Mouse (Mus musculus) MEL (cell line): ENCODE measurements at regions not wholly inside any gene's neighbourhood (a gene's known extent, or its start where the extent isn't known, plus 50 kb on each side); places are given as distances from the start of the nearest gene placed in this dataset.

Source experiments
- CHD2 ChIP-seq: IDR thresholded peaks from 2 replicates; pipeline ENCODE4 v1.6.1; 2011; ENCODE audit warnings: low read length, improper control_type of control experiment
- CTCF ChIP-seq, 3 experiments: IDR thresholded peaks in 2 of 3; conservative IDR thresholded peaks in 1 of 3; 2 replicates each; pipeline ENCODE4 v1.5.1; 2011 to 2012; ENCODE audit warnings: low read length in 3 of 3, low read depth in 2 of 3, mild to moderate bottlenecking in 2 of 3, improper control_type of control experiment in 1 of 3, inconsistent platforms in 1 of 3, mixed read lengths in 1 of 3, moderate library complexity in 1 of 3; ENCODE audit not compliant: control insufficient read depth in 1 of 3, insufficient read depth in 1 of 3, poor library complexity in 1 of 3, severe bottlenecking in 1 of 3
- EP300 ChIP-seq, 2 experiments: IDR thresholded peaks; 2 replicates each; pipeline ENCODE4 v1.6.1; 2011; ENCODE audit warnings: improper control_type of control experiment in 2 of 2, low read length in 2 of 2, low read depth in 1 of 2, mild to moderate bottlenecking in 1 of 2
- MAZ ChIP-seq: IDR thresholded peaks from 2 replicates; pipeline ENCODE4 v1.6.1; 2012; ENCODE audit warnings: low read depth, mild to moderate bottlenecking, inconsistent platforms, low read length, improper control_type of control experiment
- MEF2A ChIP-seq: IDR thresholded peaks from 2 replicates; pipeline ENCODE4 v1.6.1; 2014; ENCODE audit warnings: low read depth, mild to moderate bottlenecking, inconsistent platforms, low read length, improper control_type of control experiment; ENCODE audit not compliant: poor library complexity, insufficient replicate concordance, severe bottlenecking; ENCODE audit errors: extremely low read depth
- POLR2A ChIP-seq, 2 experiments: IDR thresholded peaks; 2 replicates each; pipeline ENCODE4 v1.6.1; 2011 to 2012; ENCODE audit warnings: low read length in 2 of 2, mild to moderate bottlenecking in 2 of 2, control low read depth in 1 of 2, improper control_type of control experiment in 1 of 2, low read depth in 1 of 2, moderate library complexity in 1 of 2; ENCODE audit not compliant: control insufficient read depth in 1 of 2, insufficient read depth in 1 of 2, poor library complexity in 1 of 2
- SIN3A ChIP-seq: IDR thresholded peaks from 2 replicates; pipeline ENCODE4 v1.6.1; 2012; ENCODE audit warnings: low read length, improper control_type of control experiment, inconsistent platforms
- ZNF384 ChIP-seq: IDR thresholded peaks from 2 replicates; pipeline ENCODE4 v1.6.1; 2012; ENCODE audit warnings: low read depth, mild to moderate bottlenecking, inconsistent platforms, low read length, improper control_type of control experiment

DNA sequence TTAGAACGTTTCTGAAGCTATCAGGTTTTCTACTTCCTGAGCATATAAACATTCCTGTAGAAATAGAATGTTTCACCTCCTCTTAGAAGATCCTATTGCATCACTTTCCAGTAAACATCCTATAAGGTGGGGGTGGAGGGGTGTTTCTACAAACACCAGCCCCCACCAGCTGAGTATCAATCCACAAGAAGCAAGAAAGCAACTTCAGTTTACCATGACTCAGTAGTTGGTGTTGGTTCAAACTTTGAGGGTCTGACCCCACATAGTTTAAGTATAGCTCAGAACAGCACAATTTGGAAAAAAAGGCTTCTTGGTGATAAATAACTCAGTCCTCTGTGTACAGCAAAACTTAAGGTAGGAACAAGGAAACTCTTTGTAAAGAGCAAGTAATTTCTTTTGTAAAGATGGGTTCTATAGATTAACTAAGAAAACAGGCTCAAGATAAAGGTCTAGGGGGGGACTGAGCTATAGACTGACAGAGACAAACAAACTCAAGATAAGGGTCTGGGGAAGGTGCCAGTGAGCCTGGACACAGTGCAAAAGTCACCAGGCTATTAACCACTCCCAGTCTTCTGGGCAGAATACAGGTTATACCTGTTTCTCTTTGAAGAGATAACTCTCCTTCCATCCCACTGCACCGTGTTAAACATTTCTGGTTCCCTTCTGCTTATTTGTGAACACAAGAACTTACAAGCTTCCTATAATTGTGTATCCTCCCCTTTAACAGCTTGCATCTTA is 218.9 kb upstream of the Atp10a start:
- TF ChIP-seq CTCF (IDR thresholded peaks at IDR 0.05 in 2 of 3, conservative IDR thresholded peaks at IDR 0.05 in 1 of 3; ENCODE audit: control insufficient read depth in 1 of 3, insufficient read depth in 1 of 3, low read depth in 2 of 3, low read length in 3 of 3, poor library complexity in 1 of 3, severe bottlenecking in 1 of 3) (no peak), MAZ (no peak), EP300 (IDR thresholded peaks at IDR 0.05; ENCODE audit: low read depth in 1 of 2, low read length in 2 of 2) (no peak), ZNF384 (no peak), CHD2 (no peak), MEF2A (no peak), POLR2A (IDR thresholded peaks at IDR 0.05; ENCODE audit: control insufficient read depth in 1 of 2, insufficient read depth in 1 of 2, low read depth in 1 of 2, low read length in 2 of 2, poor library complexity in 1 of 2) (no peak), SIN3A (no peak)
